Mouse (Mus musculus) adrenal gland, adult 18-20 months (tissue): ENCODE data around the gene Hoxd8. TPM values are rescaled to one million over a fixed set of nuclear protein-coding genes. Genes with fewer than 3 reads are reported as not detected.

ENCODE experiments used
- DNase-seq, 2 experiments: peaks; one replicate each; pipeline ENCODE4 v3.0.0; 2021 to 2022; ENCODE audit warnings: low spot score in 2 of 2
- total RNA-seq, 2 experiments: library from RNA; stranded (reverse); gene quantifications; 1 replicate in 1 of 2; 2 replicates in 1 of 2; pipeline ENCODE4 v1.2.3; 2021

The Hoxd8 gene
- total RNA-seq, 2 experiments from 2014 or later = 24.6 to 36.4 TPM

GRCm38 (mm10) chr2:74732513-74733316 lies 28.3 kb downstream of the Hoxd8 start:
- no peak for DNase-seq

- DNase-seq = no peak
These were observed 28.9 kb downstream of the Hoxd8 start for GRCm38 (mm10) chr2:74733317-74733661.

- no peak for DNase-seq
These were observed 29.4 kb downstream of the Hoxd8 start for GRCm38 (mm10) chr2:74733765-74734164.

GRCm38 (mm10) chr2:74734451-74734850 lies 30.0 kb downstream of the Hoxd8 start:
- no peak for DNase-seq

- no peak for DNase-seq
These were observed 30.8 kb downstream of the Hoxd8 start for GRCm38 (mm10) chr2:74734996-74735811.

GRCm38 (mm10) chr2:74735851-74736687 lies 31.7 kb downstream of the Hoxd8 start:
- DNase-seq = no peak

- DNase-seq = no peak
These were observed 32.5 kb downstream of the Hoxd8 start for GRCm38 (mm10) chr2:74736688-74737577.

GRCm38 (mm10) chr2:74737578-74738070 lies 33.2 kb downstream of the Hoxd8 start:
- DNase-seq = no peak

- no peak for DNase-seq
These were observed 34.4 kb downstream of the Hoxd8 start for GRCm38 (mm10) chr2:74738623-74739475.

- no peak for DNase-seq
These were observed 35.0 kb downstream of the Hoxd8 start for GRCm38 (mm10) chr2:74739476-74739800.

GRCm38 (mm10) chr2:74739869-74740268 lies 35.5 kb downstream of the Hoxd8 start:
- no peak for DNase-seq

GRCm38 (mm10) chr2:74740311-74741091 lies 36.1 kb downstream of the Hoxd8 start:
- DNase-seq = no peak

- DNase-seq = no peak
These were observed 37.0 kb downstream of the Hoxd8 start for GRCm38 (mm10) chr2:74741252-74741978.

GRCm38 (mm10) chr2:74741979-74742277 lies 37.5 kb downstream of the Hoxd8 start:
- DNase-seq = no peak

GRCm38 (mm10) chr2:74745540-74746297 lies 41.3 kb downstream of the Hoxd8 start:
- DNase-seq = no peak

GRCm38 (mm10) chr2:74746298-74746921 lies 42.0 kb downstream of the Hoxd8 start:
- DNase-seq = no peak

- DNase-seq = no peak
These were observed 42.6 kb downstream of the Hoxd8 start for GRCm38 (mm10) chr2:74747006-74747405.
